Mouse (Mus musculus): ENCODE measurements around the gene Sipa1l2.

Sipa1l2 gene

GRCm38 (mm10) chr8:125369491-125370236, 199.9 kb downstream of the Sipa1l2 start:
- DNase-seq (ENCODE audit: extremely low spot score, low spot score): no peak

- DNase-seq (ENCODE audit: extremely low spot score, low spot score): no peak
Measured at GRCm38 (mm10) chr8:125368341-125369035, 201.1 kb downstream of the Sipa1l2 start.
